Mouse (Mus musculus) cerebellum, adult 9-10 months (tissue): Measurements from ENCODE around the gene Chrna1.

Experiments
- DNase-seq: peaks from one replicate; pipeline ENCODE4 v3.0.0; 2022

The Chrna1 gene

GRCm38 (mm10) chr2:73580166-73580565, at the start of gene Chrna1:
Chrna1 (minus strand) TSS chr2:73580338.
- DNase-seq: no peak

GRCm38 (mm10) chr2:73618486-73619052, 38.4 kb upstream of the Chrna1 start:
- no peak for DNase-seq

DNA sequence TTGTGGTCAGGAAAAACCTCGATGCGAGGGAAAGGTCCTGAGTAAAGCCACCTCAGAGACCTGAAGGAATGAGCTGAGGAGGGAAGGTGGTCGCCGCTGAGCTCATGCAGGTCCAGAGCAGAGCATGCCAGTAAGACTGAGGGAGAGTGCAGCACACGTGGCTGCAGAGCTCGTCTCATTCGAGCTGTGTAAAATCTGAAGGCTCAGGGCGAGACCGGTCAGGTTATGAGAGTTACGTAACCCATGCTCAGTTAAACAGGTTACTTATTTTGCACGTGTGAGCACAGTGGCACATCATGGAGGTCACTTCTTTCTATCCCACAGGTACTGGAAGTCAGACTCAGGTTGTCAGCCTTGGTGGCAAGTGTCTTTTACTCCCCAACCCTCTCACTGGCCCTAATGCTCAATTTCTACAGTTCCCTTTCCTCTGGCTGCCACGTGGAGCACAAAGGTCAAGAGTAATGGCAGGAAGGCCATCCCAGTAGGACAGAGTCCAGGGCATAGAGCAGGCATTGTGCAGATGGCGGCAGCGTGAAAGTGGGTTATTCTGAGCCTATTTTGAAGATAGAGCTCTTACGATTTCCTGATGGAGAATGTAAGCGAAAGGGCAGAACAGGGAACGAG, 36.4 kb upstream of the Chrna1 start:
- no peak for DNase-seq

DNA sequence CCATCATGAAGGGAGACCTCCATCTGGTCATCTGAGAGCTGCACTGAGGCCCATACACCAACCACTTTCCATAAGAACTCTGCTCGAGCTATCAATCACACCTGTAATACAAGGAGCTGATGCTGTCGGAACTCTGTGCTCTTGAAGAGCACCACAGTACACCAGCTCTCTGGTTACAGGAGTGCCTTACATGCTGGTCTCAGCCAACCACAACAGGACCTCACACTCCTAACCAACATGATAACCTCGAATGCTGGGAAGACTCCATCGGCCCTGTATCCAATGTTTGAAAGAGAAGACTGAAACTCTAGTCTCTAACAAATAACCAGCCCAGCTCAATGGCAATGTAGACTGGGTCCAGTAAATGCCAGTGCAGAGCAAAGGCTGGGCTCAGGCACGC, 35.3 kb upstream of the Chrna1 start:
- DNase-seq: no peak

GRCm38 (mm10) chr2:73614303-73614702, 34.2 kb upstream of the Chrna1 start:
- DNase-seq: no peak

DNA sequence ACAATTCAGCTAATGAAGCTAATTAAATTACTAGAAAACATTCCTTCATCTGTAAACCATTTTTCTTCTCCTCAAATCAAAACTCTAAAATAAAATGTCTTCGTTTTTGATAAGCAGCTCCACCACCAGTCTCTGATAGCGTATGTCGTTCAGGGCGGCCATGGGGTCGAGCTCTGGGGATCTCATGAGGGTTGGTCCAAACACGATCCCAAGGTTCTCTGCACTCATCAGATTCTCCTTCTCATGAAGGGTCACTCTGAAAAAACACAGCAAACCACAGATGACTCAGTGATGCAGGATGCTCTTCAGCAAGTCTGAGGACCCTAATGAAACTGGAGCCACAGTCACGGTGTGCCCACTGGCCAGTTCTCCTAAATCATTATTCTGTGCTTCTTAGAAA, 32.8 kb upstream of the Chrna1 start:
- no peak for DNase-seq

DNA sequence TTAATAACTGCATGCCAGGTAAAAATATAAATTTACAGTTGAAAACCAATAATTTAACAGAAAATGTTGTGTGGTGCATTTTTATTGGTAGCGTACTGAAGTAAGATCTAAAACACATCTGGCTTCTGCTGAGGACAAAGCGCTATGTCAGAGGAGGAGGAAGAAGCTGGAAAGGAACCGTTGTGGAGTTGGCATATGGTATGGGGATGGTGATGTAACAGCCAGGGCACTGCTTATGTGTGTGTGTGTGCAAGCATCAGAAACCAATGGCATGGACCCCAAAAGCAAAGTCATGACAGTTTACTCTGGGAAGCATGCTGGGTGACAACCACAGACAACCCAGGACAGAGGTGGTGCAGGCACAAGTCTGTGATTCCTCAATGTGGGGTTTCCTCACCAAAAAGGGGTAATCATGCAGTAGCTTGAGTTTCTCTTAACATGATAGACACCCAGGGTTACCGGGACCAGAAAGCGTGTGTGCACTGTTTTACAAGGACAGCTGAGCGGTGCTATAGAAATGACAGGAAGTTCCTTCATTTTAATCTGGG, 32.3 kb upstream of the Chrna1 start:
- no peak for DNase-seq

GRCm38 (mm10) chr2:73611798-73612197, 31.7 kb upstream of the Chrna1 start:
- DNase-seq: no peak

DNA sequence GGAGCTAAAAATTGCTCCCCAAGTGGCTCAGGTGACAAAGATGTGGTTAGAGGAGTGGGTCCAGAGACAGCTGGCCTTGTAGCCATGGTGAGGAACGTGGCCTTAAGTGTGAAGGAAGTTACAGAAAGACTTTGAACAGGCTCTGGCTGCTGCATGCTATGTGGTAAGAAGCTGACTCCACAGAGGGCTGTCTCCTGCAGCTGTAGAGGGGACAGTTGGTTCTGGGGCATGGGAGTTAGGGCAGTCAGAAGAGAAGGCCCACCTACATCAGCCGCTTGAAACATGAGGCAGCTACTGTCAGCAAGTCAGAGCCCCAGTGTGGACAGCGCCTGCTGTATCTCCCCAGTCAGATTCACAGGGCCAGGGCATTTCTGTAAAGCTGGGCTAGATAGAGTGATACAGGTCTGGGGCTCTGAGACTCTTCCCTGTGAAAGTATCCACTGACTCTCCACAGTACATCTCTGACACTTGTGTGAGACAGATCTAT, 29.6 kb upstream of the Chrna1 start:
- DNase-seq: no peak

- DNase-seq: no peak
Observed at GRCm38 (mm10) chr2:73609067-73609723, 29.1 kb upstream of the Chrna1 start.

DNA sequence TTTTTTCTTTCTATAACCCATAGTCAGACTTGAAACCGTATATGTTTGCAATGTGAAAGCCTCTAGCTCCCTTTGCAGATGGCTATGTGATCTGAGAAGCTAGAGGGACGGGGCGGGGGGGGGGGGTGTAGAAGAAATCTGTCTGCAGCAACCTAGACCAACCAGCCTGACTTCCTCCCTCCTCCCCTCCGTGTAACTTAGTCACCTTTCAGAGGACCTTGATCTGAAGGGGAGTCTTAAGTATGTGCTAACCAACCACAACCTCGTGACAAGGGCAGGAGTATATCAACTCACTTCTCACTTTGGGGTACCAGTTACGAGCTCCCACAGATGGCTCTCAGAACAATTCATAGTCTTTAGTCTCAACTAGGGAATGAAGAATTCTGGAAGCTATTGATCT, 28.3 kb upstream of the Chrna1 start:
- DNase-seq: no peak

- no peak for DNase-seq
Observed at GRCm38 (mm10) chr2:73607609-73608008, 27.5 kb upstream of the Chrna1 start.

DNA sequence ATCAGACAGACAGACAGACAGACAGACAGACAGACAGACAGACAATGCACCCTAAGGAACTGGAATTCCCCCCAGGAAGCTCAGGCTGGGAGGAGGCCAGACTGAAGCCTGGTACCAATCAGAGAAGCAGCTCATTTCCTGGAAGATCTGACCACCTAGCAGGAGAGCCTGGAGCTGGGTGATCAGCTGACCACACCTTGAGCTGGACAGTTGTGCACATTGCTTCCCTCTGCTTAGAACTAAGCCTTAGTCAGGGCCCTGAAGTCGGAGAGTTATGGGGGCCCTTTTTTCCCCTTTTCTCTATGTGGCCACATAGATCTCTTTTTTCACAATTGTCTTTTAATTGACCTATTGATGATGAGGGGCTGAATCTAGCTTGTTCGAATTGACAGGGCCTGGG, 27.0 kb upstream of the Chrna1 start:
- DNase-seq: no peak

- DNase-seq: no peak
Observed at GRCm38 (mm10) chr2:73606616-73607015, 26.5 kb upstream of the Chrna1 start.

DNA sequence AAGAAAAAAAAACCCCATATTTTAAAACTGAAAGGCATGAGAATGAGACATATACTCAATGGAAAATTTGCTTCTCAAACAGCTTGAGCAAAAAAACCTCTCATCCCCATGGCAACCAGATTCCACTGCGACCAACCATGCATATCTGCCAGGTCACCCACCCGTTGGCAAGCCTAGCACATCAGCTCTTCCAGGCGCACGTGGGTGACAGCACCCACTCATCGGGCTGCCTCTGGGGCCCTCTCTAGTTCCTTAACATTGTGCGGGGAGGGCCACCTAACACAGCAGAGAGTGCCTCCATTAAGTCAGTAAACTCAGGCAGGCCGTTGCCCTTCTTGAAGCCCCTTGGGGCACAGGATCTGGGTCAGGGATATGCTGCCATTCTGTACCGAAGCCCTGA, 24.9 kb upstream of the Chrna1 start:
- no peak for DNase-seq

DNA sequence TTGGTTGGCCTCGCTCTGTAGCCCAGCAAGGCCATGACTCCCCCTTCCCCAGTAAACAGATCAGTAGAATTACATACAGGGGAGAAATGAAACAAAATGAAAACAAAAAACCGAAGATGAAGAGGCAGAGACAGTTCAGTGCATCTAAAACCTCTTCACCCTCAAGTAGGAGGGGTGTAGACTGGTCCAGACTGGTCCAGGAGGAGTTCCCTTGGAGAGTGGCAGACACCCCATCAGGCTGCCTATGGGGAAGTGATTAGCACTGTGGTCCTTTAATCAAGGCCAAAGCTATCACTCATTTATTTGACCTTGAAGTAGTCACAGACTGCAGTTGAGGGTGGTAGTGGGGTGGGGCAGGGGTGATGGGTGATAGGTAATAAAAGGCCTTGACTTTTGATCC, 24.4 kb upstream of the Chrna1 start:
- no peak for DNase-seq

DNA sequence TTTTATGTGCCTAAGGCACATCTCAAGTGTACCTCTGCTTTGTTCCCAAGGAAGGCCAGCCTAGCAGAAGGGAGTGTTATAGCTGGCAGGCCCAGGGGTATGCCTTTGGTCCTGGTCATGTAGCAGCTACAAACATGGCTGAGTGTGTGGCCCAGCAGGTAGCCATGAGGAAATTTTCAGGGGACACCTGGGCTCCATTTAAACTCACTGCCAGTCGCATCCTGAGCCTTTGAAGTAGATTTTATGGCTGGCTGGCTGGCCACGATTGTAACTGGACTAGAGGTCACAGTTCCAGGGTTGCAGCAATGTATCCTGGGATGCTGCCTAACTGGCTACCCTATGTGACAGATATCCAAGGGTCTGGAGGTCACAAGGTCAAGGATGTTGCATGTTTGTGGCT, 20.5 kb upstream of the Chrna1 start:
- DNase-seq: no peak

DNA sequence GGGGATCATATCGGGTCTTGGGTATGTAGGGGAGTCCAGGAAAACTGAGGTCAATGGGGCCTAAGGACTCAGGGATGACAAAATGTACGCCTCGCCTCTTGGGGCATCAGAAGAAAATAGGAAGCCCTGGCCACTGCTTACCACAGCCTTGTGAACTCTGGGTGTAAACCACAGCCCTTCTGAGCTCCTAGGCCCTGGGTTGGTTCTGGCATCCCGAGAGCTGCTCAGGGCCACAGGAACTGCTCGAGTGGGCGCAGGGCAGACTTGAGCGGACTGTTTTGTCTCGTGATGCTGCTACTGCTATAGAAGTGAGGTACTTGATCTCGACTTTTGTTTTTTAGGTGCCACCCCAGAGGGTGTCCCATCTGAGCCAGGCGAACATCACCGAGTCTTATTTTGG, 17.6 kb upstream of the Chrna1 start:
- no peak for DNase-seq

GRCm38 (mm10) chr2:73596786-73597185, 16.6 kb upstream of the Chrna1 start:
- no peak for DNase-seq

DNA sequence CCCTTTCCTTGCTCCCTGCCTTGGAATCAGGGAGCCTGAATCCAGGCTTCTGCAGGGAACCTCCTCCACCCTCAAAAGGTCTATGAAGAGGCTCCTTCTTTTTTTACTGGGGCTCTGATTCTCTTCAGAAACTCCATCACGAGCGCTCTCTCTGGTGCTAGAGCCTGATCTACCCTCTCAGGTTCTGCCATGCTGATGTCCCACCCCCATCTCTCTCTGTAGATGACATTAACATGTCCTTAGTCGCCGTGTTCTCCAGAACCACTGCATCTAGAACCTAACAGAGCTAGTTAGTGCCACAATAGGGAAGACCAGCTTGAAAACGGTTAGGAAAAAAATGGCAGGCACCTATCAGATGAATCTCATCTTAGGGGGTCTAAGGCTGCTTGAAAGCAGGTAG, 16.2 kb upstream of the Chrna1 start:
- no peak for DNase-seq

- no peak for DNase-seq
Observed at GRCm38 (mm10) chr2:73593101-73593439, 12.9 kb upstream of the Chrna1 start.

GRCm38 (mm10) chr2:73592231-73593100, 12.3 kb upstream of the Chrna1 start:
- no peak for DNase-seq

DNA sequence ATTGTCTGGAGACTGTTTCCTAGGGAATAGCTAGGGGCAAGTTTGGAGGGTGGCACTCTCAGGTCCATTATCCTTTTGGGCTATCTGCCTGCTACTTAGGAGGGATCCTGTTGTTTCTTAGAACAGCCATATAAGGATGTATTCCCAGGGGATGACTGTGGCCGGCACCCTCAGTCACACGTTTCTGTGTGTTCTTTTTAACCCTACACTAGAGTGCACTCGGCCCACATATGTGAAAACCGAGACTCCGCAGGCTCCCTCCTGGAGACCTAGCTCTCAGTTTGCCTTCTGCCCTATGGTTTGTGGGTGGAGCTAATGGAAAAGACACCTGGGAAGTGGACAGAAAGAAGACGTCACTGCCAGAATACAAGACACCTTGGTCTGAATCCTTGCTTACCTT, 11.1 kb upstream of the Chrna1 start:
- DNase-seq: no peak
